Mouse (Mus musculus): ENCODE data around the gene Rnf213. TPM values are rescaled to one million over a fixed set of nuclear protein-coding genes. Genes with fewer than 3 reads are reported as not detected.
A peak's percentile ranks its signal among the peaks of the same experiment; 100 is the strongest.

Gene Rnf213
- polyA plus RNA-seq, 1 experiment from 2014 or later, result 2.0 TPM

GRCm38 (mm10) chr11:119477876-119478275, 85.0 kb downstream of the Rnf213 start:
- no peak overlapping the region for H3K27ac ChIP-seq
- ATAC-seq (ENCODE audit: low FRiP score), result no peak
- no peak overlapping the region for H3K9ac ChIP-seq

GRCm38 (mm10) chr11:119490861-119491689, 98.2 kb downstream of the Rnf213 start, which contains the start of gene Endov:
TSS of gene Endov (plus strand) at chr11:119491347.
- peaks cover 4% of the 10 kb centered on the region; the same call in 1 of the 2 replicates for H3K27me3 ChIP-seq
- H3K4me2 ChIP-seq, result peak within 1 kb of the TSS; percentile 73
- H3K9me3 ChIP-seq, result no peaks in the 10 kb centered on the region
- H3K27ac ChIP-seq, result peak within 1 kb of the TSS; percentile 91
- peaks cover 12% of the 10 kb centered on the region; the same call in 1 of the 2 replicates for H3K36me3 ChIP-seq (replicated peaks)
- H3K4me3 ChIP-seq (replicated peaks), result peak within 1 kb of the TSS; percentile 83
- under 1% methylated on average over 66 of the region's 66 CpGs for WGBS
- peak within 1 kb of the TSS; percentile 86 for H3K9ac ChIP-seq
- H3K4me1 ChIP-seq, result peaks cover 23% of the 10 kb centered on the region
- peak; percentile 97 for ATAC-seq (ENCODE audit: low FRiP score)

More at GRCm38 (mm10) chr11:119477876-119478275, 85.0 kb downstream of the Rnf213 start:
- H3K36me3 ChIP-seq (replicated peaks), result no peaks in the 10 kb centered on the region
- H3K9me3 ChIP-seq, result no peaks in the 10 kb centered on the region
- H3K4me3 ChIP-seq (replicated peaks), result no peak overlapping the region
- H3K4me1 ChIP-seq, result no peaks in the 10 kb centered on the region
- no peak overlapping the region for H3K4me2 ChIP-seq
- H3K27me3 ChIP-seq, result no peaks in the 10 kb centered on the region
- WGBS, result 97% methylated on average over 4 of the region's 4 CpGs

- H3K27ac ChIP-seq, result peak overlapping the region; percentile 91
- no peaks in the 10 kb centered on the region for H3K9me3 ChIP-seq
- H3K9ac ChIP-seq, result peak overlapping the region; percentile 86
- peaks cover 12% of the 10 kb centered on the region; the same call in 1 of the 2 replicates for H3K36me3 ChIP-seq (replicated peaks)
- ATAC-seq (ENCODE audit: low FRiP score), result no peak; the same call in 1 of the 2 replicates
- H3K4me2 ChIP-seq, result peak overlapping the region; percentile 73
- H3K27me3 ChIP-seq, result peaks cover 4% of the 10 kb centered on the region; the same call in 1 of the 2 replicates
- peak overlapping the region; percentile 83 for H3K4me3 ChIP-seq (replicated peaks)
- WGBS, result 6% methylated on average over 27 of the region's 27 CpGs
- H3K4me1 ChIP-seq, result peaks cover 23% of the 10 kb centered on the region
Observed at GRCm38 (mm10) chr11:119491690-119492087, 98.8 kb downstream of the Rnf213 start.

GRCm38 (mm10) chr11:119492830-119493229, 99.9 kb downstream of the Rnf213 start:
- Histone ChIP-seq H3K9ac (peak overlapping the region; percentile 86; the same call in 1 of the 2 replicates), H3K27me3 (peaks cover 4% of the 10 kb centered on the region; the same call in 1 of the 2 replicates), H3K4me3 (replicated peaks) (peak overlapping the region; percentile 83), H3K4me1 (peaks cover 30% of the 10 kb centered on the region), H3K9me3 (no peaks in the 10 kb centered on the region), H3K4me2 (peak overlapping the region; percentile 73), H3K27ac (no peak overlapping the region), H3K36me3 (replicated peaks) (peaks cover 12% of the 10 kb centered on the region; the same call in 1 of the 2 replicates)
- WGBS, result 91% methylated on average over 6 of the region's 6 CpGs
- no peak for ATAC-seq (ENCODE audit: low FRiP score)

GRCm38 (mm10) chr11:119493516-119493915, 100.6 kb downstream of the Rnf213 start:
- Histone ChIP-seq H3K9me3 (no peaks in the 10 kb centered on the region), H3K9ac (no peak overlapping the region), H3K4me1 (peaks cover 30% of the 10 kb centered on the region), H3K27me3 (peaks cover 4% of the 10 kb centered on the region; the same call in 1 of the 2 replicates), H3K36me3 (replicated peaks) (peaks cover 12% of the 10 kb centered on the region; the same call in 1 of the 2 replicates), H3K4me3 (replicated peaks) (no peak overlapping the region), H3K4me2 (no peak overlapping the region), H3K27ac (no peak overlapping the region)
- no peak for ATAC-seq (ENCODE audit: low FRiP score)
- 82% methylated on average over 4 of the region's 4 CpGs for WGBS

GRCm38 (mm10) chr11:119496147-119496546, 103.2 kb downstream of the Rnf213 start:
- H3K27ac ChIP-seq, result no peak overlapping the region
- no peaks in the 10 kb centered on the region for H3K9me3 ChIP-seq
- 89% methylated on average over 5 of the region's 5 CpGs for WGBS
- H3K36me3 ChIP-seq (replicated peaks), result peaks cover 34% of the 10 kb centered on the region
- no peak for ATAC-seq (ENCODE audit: low FRiP score)
- no peaks in the 10 kb centered on the region for H3K27me3 ChIP-seq
- H3K4me2 ChIP-seq, result no peak overlapping the region
- H3K9ac ChIP-seq, result no peak overlapping the region
- no peak overlapping the region for H3K4me3 ChIP-seq (replicated peaks)
- peaks cover 24% of the 10 kb centered on the region for H3K4me1 ChIP-seq

- Histone ChIP-seq H3K9ac (no peak overlapping the region), H3K27me3 (no peaks in the 10 kb centered on the region), H3K4me1 (peaks cover 18% of the 10 kb centered on the region), H3K9me3 (no peaks in the 10 kb centered on the region), H3K4me2 (no peak overlapping the region), H3K4me3 (replicated peaks) (no peak overlapping the region), H3K36me3 (replicated peaks) (peaks cover 47% of the 10 kb centered on the region), H3K27ac (no peak overlapping the region)
- 79% methylated on average over 4 of the region's 4 CpGs for WGBS
- no peak for ATAC-seq (ENCODE audit: low FRiP score)
Observed at GRCm38 (mm10) chr11:119497451-119497850, 104.6 kb downstream of the Rnf213 start.

- Histone ChIP-seq H3K9ac (no peak overlapping the region), H3K36me3 (replicated peaks) (peaks cover 61% of the 10 kb centered on the region), H3K4me2 (no peak overlapping the region), H3K4me1 (0 out of 2 replicates have a peak, but pooled peaks cover 6% of the 10 kb centered on the region), H3K27me3 (no peaks in the 10 kb centered on the region), H3K4me3 (replicated peaks) (no peak overlapping the region), H3K9me3 (no peaks in the 10 kb centered on the region), H3K27ac (no peak overlapping the region)
- 87% methylated on average over 4 of the region's 4 CpGs for WGBS
- ATAC-seq (ENCODE audit: low FRiP score), result no peak
Observed at GRCm38 (mm10) chr11:119499297-119499696, 106.4 kb downstream of the Rnf213 start.

- Histone ChIP-seq H3K4me1 (0 out of 2 replicates have a peak, but pooled peaks cover 6% of the 10 kb centered on the region), H3K4me3 (replicated peaks) (no peak overlapping the region), H3K4me2 (no peak overlapping the region), H3K27me3 (no peaks in the 10 kb centered on the region), H3K27ac (no peak overlapping the region), H3K9me3 (no peaks in the 10 kb centered on the region), H3K9ac (no peak overlapping the region), H3K36me3 (replicated peaks) (peaks cover 64% of the 10 kb centered on the region)
- WGBS, result 75% methylated on average over 2 of the region's 2 CpGs
- no peak for ATAC-seq (ENCODE audit: low FRiP score)
Observed at GRCm38 (mm10) chr11:119500011-119500410, 107.1 kb downstream of the Rnf213 start.

GRCm38 (mm10) chr11:119503675-119504074, 110.8 kb downstream of the Rnf213 start:
- Histone ChIP-seq H3K36me3 (replicated peaks) (peaks cover 91% of the 10 kb centered on the region), H3K4me1 (peaks cover 9% of the 10 kb centered on the region), H3K9me3 (no peaks in the 10 kb centered on the region), H3K4me3 (replicated peaks) (no peak overlapping the region), H3K27ac (no peak overlapping the region), H3K4me2 (no peak overlapping the region), H3K27me3 (no peaks in the 10 kb centered on the region), H3K9ac (no peak overlapping the region)
- ATAC-seq (ENCODE audit: low FRiP score), result peak; percentile 78

- no peak for ATAC-seq (ENCODE audit: low FRiP score)
- H3K36me3 ChIP-seq (replicated peaks), result peaks cover 68% of the 10 kb centered on the region
- H3K9me3 ChIP-seq, result no peaks in the 10 kb centered on the region
- H3K27me3 ChIP-seq, result no peaks in the 10 kb centered on the region
- H3K4me1 ChIP-seq, result peaks cover 26% of the 10 kb centered on the region
- no peak overlapping the region for H3K9ac ChIP-seq
- 92% methylated on average over 4 of the region's 4 CpGs for WGBS
- H3K4me2 ChIP-seq, result no peak overlapping the region
- H3K27ac ChIP-seq, result no peak overlapping the region
- no peak overlapping the region for H3K4me3 ChIP-seq (replicated peaks)
Observed at GRCm38 (mm10) chr11:119506386-119506785, 113.5 kb downstream of the Rnf213 start.

- WGBS, result 90% methylated on average over 8 of the region's 8 CpGs
- ATAC-seq (ENCODE audit: low FRiP score), result no peak
- Histone ChIP-seq H3K4me1 (peaks cover 35% of the 10 kb centered on the region), H3K27me3 (no peaks in the 10 kb centered on the region), H3K4me3 (replicated peaks) (no peak overlapping the region), H3K27ac (0 out of 2 replicates have a peak overlapping the region, but pooled peaks have one; percentile 1), H3K9ac (no peak overlapping the region), H3K4me2 (no peak overlapping the region), H3K36me3 (replicated peaks) (peaks cover 54% of the 10 kb centered on the region), H3K9me3 (no peaks in the 10 kb centered on the region)
Observed at GRCm38 (mm10) chr11:119507772-119508171, 114.9 kb downstream of the Rnf213 start.
